Mouse (Mus musculus): Measurements from ENCODE around the gene Mtus2. TPM values are rescaled to one million over a fixed set of nuclear protein-coding genes. Genes with fewer than 3 reads are reported as not detected.

The Mtus2 gene
- polyA plus RNA-seq, 1 experiment: not detected

DNA sequence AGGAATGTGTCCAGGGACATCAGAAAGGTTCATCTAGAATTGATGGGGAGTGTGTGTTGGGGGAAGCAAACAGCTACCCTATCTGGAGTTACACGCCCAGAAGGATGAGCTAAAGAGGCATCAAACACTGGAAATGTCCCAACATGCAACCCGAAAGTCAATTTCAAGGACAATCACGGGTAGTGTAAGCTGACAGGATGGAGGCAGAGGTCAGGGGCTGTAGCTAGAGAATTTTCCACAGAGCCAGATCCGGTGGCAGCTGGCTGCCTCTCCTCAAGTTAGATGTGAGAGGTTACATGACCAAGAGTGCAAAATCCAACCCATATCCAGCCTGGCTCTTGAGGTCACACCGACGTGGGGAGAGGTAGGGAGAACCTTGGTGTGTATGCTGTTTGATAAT lies 315.7 kb downstream of the Mtus2 start:
- H3K27ac ChIP-seq (ENCODE audit: control insufficient read depth, insufficient read depth, low read depth, low read length, poor library complexity): no peak overlapping the region
- H3K4me1 ChIP-seq (ENCODE audit: control insufficient read depth, insufficient read depth, low read length): no peaks in the 10 kb centered on the region
- 78% methylated on average over 6 of the region's 6 CpGs for WGBS
- TF ChIP-seq POLR2A (IDR thresholded peaks at IDR 0.05; ENCODE audit: borderline replicate concordance, control insufficient read depth, low read depth, low read length) (no peak), CTCF (IDR thresholded peaks at IDR 0.05; ENCODE audit: control insufficient read depth, insufficient read depth, low read length) (no peak)
- no peak overlapping the region for H3K4me3 ChIP-seq (replicated peaks; ENCODE audit: control insufficient read depth, low read depth, low read length)

DNA sequence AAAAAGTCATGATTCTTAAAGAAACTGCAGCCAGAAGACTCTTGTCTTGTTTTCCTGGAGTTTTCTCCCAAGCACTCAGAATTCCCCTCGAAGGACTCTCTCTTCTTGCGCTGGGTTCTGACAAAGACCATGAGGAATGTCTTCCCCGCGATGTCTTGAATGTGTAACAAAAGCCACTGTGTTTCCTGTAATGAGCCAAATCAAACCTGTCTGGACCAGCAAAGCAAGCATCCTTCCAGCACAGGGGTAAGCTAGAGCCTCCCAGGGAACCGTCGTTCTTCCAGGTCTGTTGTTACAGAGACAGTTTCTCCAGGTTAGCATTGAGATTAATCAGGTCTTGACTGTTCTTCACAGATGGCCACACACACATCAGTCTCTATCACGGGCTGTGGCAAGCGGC lies 321.1 kb downstream of the Mtus2 start:
- TF ChIP-seq CTCF (IDR thresholded peaks at IDR 0.05; ENCODE audit: control insufficient read depth, insufficient read depth, low read length) (no peak), POLR2A (IDR thresholded peaks at IDR 0.05; ENCODE audit: borderline replicate concordance, control insufficient read depth, low read depth, low read length) (no peak)
- Histone ChIP-seq H3K4me1 (ENCODE audit: control insufficient read depth, insufficient read depth, low read length) (no peaks in the 10 kb centered on the region), H3K27ac (ENCODE audit: control insufficient read depth, insufficient read depth, low read depth, low read length, poor library complexity) (no peak overlapping the region), H3K4me3 (replicated peaks; ENCODE audit: control insufficient read depth, low read depth, low read length) (no peak overlapping the region)
- 89% methylated on average over 8 of the region's 8 CpGs for WGBS

- 68% methylated on average over 5 of the region's 5 CpGs for WGBS
- H3K27ac ChIP-seq (ENCODE audit: control insufficient read depth, insufficient read depth, low read depth, low read length, poor library complexity): no peak overlapping the region
- TF ChIP-seq CTCF (IDR thresholded peaks at IDR 0.05; ENCODE audit: control insufficient read depth, insufficient read depth, low read length): no peak
- no peak for TF ChIP-seq POLR2A (IDR thresholded peaks at IDR 0.05; ENCODE audit: borderline replicate concordance, control insufficient read depth, low read depth, low read length)
Observed at GRCm38 (mm10) chr5:148280321-148280720, 323.2 kb downstream of the Mtus2 start.

DNA sequence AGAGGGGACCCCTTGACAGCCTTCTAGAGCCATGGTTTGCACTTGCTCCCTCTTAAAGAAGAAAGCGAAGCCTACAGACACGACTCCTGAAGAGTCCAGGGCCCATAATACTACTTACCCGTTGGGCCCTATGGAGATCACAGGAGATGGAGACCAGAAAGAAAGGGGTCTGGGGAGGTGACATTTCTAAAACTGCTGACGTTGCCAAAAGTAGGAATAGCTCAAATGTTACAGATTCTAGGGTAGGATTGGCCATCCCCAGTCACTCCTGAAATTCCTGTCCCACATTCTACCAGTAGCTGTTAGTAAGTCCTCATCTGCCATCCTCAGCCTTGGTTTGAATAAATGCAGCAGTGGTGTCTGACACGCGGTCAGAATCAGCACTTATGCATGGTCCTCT lies 325.0 kb downstream of the Mtus2 start:
- no peak for TF ChIP-seq CTCF (IDR thresholded peaks at IDR 0.05; ENCODE audit: control insufficient read depth, insufficient read depth, low read length)
- TF ChIP-seq POLR2A (IDR thresholded peaks at IDR 0.05; ENCODE audit: borderline replicate concordance, control insufficient read depth, low read depth, low read length): no peak
- 81% methylated on average over 6 of the region's 6 CpGs for whole genome bisulfite sequencing
- no peak overlapping the region for H3K27ac ChIP-seq (ENCODE audit: control insufficient read depth, insufficient read depth, low read depth, low read length, poor library complexity)
- no peak overlapping the region for H3K4me3 ChIP-seq (replicated peaks; ENCODE audit: control insufficient read depth, low read depth, low read length)
- H3K4me1 ChIP-seq (ENCODE audit: control insufficient read depth, insufficient read depth, low read length): no peaks in the 10 kb centered on the region

More at GRCm38 (mm10) chr5:148280321-148280720, 323.2 kb downstream of the Mtus2 start:
- no peak overlapping the region for H3K4me3 ChIP-seq (replicated peaks; ENCODE audit: control insufficient read depth, low read depth, low read length)
- no peaks in the 10 kb centered on the region for H3K4me1 ChIP-seq (ENCODE audit: control insufficient read depth, insufficient read depth, low read length)

GRCm38 (mm10) chr5:148282631-148283030 lies 325.5 kb downstream of the Mtus2 start:
- H3K27ac ChIP-seq (ENCODE audit: control insufficient read depth, insufficient read depth, low read depth, low read length, poor library complexity): no peak overlapping the region
- no peaks in the 10 kb centered on the region for H3K4me1 ChIP-seq (ENCODE audit: control insufficient read depth, insufficient read depth, low read length)
- WGBS: 88% methylated on average over 5 of the region's 5 CpGs
- TF ChIP-seq CTCF (IDR thresholded peaks at IDR 0.05; ENCODE audit: control insufficient read depth, insufficient read depth, low read length) (no peak), POLR2A (IDR thresholded peaks at IDR 0.05; ENCODE audit: borderline replicate concordance, control insufficient read depth, low read depth, low read length) (no peak)
- no peak overlapping the region for H3K4me3 ChIP-seq (replicated peaks; ENCODE audit: control insufficient read depth, low read depth, low read length)

GRCm38 (mm10) chr5:148283177-148283576 lies 326.1 kb downstream of the Mtus2 start:
- Histone ChIP-seq H3K4me1 (ENCODE audit: control insufficient read depth, insufficient read depth, low read length) (no peaks in the 10 kb centered on the region), H3K27ac (ENCODE audit: control insufficient read depth, insufficient read depth, low read depth, low read length, poor library complexity) (no peak overlapping the region), H3K4me3 (replicated peaks; ENCODE audit: control insufficient read depth, low read depth, low read length) (no peak overlapping the region)
- WGBS: 78% methylated on average over 2 of the region's 2 CpGs
- no peak for TF ChIP-seq CTCF (IDR thresholded peaks at IDR 0.05; ENCODE audit: control insufficient read depth, insufficient read depth, low read length)
- no peak for TF ChIP-seq POLR2A (IDR thresholded peaks at IDR 0.05; ENCODE audit: borderline replicate concordance, control insufficient read depth, low read depth, low read length)

DNA sequence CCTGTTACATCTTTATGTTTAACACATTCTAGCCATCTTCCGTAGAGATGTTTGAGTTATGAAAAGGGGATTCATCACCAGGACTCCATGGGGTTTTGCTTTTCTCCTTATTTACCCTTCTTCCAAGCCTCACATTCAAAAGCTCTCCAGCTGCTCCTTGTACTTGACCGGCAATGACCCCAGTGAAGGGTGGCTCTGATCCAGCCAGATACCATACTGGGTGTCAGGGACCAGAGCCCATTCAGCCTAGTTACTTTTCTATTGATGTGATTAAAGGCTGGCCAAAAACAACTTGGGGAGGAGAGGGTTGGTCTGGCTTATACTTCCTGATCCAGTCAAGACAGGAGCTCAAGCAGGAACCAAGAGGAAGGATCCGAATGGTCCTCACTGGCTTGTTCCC lies 326.5 kb downstream of the Mtus2 start:
- WGBS: 84% methylated on average over 3 of the region's 3 CpGs
- Histone ChIP-seq H3K4me3 (replicated peaks; ENCODE audit: control insufficient read depth, low read depth, low read length) (no peak overlapping the region), H3K27ac (ENCODE audit: control insufficient read depth, insufficient read depth, low read depth, low read length, poor library complexity) (no peak overlapping the region), H3K4me1 (ENCODE audit: control insufficient read depth, insufficient read depth, low read length) (no peaks in the 10 kb centered on the region)
- TF ChIP-seq CTCF (IDR thresholded peaks at IDR 0.05; ENCODE audit: control insufficient read depth, insufficient read depth, low read length) (no peak), POLR2A (IDR thresholded peaks at IDR 0.05; ENCODE audit: borderline replicate concordance, control insufficient read depth, low read depth, low read length) (no peak)

DNA sequence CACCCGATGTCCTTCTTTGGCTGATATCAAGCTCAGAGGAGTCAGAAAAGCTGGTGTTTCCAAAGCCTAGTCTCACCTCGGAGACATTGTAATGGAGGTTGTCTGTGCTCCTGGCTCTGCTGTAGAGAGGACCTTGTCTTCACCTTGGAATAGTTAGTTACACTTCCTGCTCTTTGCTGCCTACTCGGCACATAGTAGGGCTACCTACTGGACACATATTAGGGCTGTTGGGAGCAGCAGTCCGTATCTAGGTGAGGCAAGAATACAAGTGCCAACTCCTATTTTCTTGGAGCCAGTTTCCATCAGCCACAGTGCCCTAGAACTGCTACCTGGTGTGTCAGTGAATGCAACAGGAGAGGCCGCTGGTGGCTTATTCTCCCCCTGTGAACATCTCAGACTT lies 330.4 kb downstream of the Mtus2 start:
- Histone ChIP-seq H3K27ac (ENCODE audit: control insufficient read depth, insufficient read depth, low read depth, low read length, poor library complexity) (no peak overlapping the region), H3K4me3 (replicated peaks; ENCODE audit: control insufficient read depth, low read depth, low read length) (no peak overlapping the region), H3K4me1 (ENCODE audit: control insufficient read depth, insufficient read depth, low read length) (no peaks in the 10 kb centered on the region)
- TF ChIP-seq CTCF (IDR thresholded peaks at IDR 0.05; ENCODE audit: control insufficient read depth, insufficient read depth, low read length): no peak
- no peak for TF ChIP-seq POLR2A (IDR thresholded peaks at IDR 0.05; ENCODE audit: borderline replicate concordance, control insufficient read depth, low read depth, low read length)
- 85% methylated on average over 5 of the region's 5 CpGs for WGBS

DNA sequence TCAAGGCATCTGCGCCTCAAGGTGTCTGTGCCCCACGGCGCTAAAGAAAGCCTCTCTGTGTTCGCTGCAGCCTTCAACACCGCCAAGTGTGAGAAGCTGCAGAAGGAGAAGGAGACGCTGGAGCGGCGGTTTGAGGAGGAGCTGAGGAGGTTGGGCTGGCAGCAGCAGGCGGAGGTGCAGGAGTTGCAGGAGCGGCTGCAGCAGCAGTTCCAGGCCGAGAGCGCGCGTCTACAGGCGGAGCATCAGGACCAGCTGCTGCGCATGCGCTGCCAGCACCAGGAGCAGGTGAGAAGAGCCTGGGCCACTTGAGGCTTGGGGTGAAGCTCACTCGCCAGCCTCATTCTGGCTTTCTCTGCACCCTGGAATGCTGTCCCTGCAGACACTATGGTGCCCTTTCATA lies 331.7 kb downstream of the Mtus2 start:
- no peak overlapping the region for H3K4me3 ChIP-seq (replicated peaks; ENCODE audit: control insufficient read depth, low read depth, low read length)
- WGBS: 78% methylated on average over 18 of the region's 18 CpGs
- TF ChIP-seq POLR2A (IDR thresholded peaks at IDR 0.05; ENCODE audit: borderline replicate concordance, control insufficient read depth, low read depth, low read length): no peak
- TF ChIP-seq CTCF (IDR thresholded peaks at IDR 0.05; ENCODE audit: control insufficient read depth, insufficient read depth, low read length): no peak

More for the DNA sequence above, 331.7 kb downstream of the Mtus2 start:
- H3K4me1 ChIP-seq (ENCODE audit: control insufficient read depth, insufficient read depth, low read length): no peaks in the 10 kb centered on the region
- no peak overlapping the region for H3K27ac ChIP-seq (ENCODE audit: control insufficient read depth, insufficient read depth, low read depth, low read length, poor library complexity)
